Mouse (Mus musculus) embryo, embryonic 10.5 days (tissue): ENCODE measurements at regions not wholly inside any gene's neighbourhood (a gene's known extent, or its start where the extent isn't known, plus 50 kb on each side); places are given as distances from the start of the nearest gene placed in this dataset.

Experiments
- DNase-seq: peaks from one replicate; pipeline ENCODE4 v3.0.0-alpha.2; 2015; ENCODE audit warnings: low spot score

DNA sequence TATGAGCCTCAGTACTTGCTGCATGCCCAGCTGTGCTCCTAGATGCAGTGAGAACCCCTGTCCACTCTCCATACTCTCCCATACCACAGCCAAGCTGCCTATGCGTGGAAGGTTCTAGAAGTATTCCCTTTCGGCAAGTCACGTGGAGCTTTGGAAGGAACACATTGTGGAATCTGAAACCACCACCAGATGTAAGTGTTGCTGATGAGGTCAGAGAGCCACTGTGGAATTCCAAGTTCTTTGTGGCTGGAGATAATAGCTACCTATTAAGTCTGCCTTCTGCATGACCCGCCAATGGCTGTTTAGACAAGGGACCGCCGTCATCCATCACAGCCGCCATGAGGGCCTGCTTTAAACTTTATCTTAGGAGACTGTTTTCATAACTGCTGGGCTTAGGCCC lies 84.7 kb upstream of the Errfi1 start:
- DNase-seq, result peak; percentile 73

DNA sequence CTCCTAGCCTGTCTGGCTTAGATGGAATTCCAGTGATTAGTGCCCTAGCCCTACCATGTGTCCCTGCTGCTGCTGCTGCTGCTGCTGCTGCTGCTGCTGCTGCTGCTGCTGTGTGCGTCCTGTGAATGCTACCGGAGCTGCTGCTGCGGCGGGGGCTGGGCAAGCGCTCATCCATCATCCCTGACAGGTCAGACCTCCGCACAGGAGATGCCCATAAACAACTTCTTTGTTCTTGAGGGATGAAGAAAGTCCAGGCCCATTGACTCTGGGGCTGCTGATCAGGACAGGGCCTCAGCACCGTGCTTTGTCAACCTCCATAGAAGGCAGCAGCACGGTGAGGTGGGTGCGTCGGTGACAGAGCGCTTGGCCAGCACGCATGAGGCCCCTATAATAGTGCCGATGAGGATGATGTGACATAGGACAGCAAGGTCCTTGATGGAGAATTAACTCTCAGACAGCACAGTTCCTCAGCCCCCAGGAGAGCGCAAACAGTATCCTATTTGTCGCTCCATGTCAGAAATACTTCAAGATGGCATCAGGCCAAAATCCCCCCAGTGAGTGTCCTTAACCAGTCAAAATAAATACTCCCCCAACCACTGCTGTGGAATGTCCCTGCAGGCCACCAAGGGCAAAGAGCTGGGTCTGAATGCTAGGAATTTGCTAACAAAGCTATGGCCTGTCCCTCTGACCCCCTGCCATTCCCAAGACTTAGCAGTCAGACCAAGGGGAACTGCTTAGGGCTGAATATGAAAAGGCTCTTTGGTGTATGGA lies 95.1 kb upstream of the Errfi1 start:
- DNase-seq, result peak; percentile 84

DNA sequence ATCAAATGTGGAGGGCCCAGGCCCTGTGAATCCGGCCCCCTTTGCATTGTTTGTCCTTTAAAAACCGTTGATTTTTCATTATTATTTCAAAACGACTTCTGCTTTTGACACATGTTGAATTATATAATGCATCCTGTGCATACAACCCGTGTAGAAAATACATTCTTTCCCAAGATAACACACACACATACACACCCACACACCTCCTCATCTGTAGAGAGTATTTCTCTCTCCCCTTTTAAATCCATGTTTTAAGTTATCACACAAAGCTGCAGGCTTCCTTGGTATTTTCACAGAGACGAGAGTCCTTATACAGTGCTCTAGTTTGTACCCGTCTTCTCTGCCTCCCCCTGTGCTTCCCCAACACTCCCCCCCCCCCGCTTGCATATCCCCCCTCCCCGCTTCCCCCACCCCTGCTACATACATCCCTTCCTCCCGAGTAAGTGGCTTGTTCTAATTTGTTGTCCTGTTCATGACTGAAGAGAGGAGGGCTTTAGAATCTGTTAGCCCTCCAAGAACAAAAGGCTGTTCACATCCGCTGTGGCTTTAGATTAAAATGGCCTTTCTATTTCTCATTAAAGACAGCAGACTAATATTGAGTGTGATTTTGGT lies 95.8 kb upstream of the Errfi1 start:
- no peak for DNase-seq

DNA sequence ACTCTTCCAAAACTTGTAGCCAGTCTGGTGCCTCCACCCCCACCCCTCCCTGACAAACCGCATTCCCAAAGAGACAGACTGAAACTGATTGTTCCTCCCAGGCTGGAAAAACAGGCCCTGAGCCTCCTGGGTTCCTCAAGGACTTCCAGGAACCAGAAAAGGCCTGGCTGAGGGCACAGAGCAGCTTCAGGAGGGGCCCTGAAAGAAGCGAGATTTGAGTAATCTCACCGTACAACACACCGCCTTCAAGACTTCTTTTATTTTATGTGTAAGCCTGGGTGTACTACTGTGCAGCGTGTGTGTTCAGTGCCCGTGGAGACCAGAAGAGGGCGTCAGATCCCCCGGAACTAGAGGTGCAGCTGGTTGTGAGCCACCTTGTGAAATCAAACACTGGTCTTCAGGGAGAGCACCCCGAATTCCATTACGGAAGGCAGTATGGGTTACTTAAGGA lies 96.4 kb upstream of the Errfi1 start:
- peak; percentile 56 for DNase-seq

DNA sequence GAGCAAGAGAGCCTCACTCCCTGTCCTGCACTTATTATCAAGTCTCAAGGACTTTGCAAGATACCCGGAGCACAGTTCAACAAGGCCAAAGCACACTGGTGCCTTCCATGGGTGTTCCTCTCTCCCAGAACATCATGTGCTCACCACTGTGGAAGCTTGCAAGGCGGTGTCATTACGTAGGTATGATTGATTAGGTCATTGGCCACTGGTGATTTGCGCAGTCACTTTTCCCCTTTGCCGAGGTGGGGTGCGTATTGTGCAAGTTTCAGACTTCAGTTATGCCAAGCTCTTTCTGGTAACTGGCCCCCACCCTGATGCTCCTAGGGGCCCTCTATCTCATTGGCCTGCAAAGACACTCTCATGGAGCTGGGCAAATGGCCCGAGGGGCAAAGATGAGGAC lies 98.3 kb upstream of the Errfi1 start:
- no peak for DNase-seq

DNA sequence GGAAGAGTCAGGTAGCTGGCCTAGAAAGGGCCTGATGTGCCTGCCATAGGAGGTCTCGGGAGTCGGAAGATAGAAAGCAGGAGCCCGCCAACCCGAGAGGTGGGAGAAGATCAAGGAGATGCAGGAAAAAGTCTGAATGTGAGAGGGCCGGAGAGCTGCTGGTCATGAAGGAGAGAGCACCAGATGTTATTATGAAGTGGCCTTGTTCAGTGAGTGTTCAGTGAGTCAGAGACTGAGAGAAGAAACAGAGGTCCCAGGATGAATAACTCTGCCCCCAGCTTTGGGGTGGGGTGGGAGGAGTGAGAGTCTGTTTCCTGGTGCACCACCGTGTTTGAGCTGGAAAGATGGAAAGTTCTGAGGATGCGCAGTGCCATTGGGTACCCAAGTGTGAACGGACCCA lies 100.2 kb upstream of the Slc45a1 start:
- no peak for DNase-seq

DNA sequence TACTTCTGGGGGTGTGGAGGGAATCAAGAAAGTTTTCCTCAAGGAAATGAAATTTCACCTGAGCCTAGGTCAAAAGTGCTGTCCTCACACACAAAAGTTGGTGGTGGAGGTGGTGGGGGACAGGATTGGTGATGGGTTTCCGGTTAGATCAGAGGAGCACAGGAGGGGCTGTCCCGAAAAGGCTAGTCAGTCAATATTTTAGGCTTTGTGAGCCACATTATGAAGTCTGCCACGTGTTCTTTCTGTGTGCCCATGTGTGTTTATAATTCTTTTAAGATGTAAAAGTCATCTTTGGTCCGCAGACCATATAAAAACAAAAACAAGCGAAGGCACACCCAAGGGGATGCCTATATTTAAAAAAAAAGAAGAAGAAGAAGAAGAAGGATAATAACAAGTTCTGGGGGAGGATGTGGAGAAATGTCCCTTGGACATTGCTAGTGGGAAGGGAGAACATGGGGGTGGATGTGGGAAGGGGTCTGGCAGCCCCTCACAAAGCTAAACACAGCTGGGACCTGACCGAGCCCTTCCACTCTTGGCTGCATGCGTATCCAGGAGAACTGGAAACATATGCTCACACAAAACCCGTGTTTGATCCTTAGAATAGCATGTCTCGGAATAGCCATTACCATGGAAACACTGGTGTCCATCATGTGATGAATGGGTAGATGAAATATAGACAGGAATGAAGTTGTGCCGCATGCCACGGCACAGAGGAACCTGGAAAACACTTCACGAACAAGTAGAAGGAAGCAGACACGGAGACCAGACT lies 98.7 kb upstream of the Slc45a1 start:
- peak; percentile 31 for DNase-seq

DNA sequence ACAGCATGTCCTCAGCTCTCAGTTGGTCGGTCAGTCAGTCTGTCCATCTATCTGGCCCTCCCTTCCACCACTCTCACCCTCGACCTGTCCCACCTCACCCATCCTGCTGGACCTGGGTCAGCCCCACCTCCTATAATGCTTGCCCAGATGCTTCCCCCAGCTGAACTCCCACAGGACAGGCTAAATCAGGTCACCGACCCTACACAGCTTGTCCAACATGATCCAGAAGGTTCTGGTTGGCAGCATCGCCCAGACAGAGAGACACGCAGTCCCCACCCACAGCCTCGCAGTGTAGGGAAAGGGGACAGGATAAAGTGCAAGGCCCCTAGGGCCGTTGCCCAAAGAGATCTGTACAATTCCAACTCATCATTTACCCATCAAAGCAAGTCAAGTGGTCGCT lies 97.1 kb upstream of the Slc45a1 start:
- DNase-seq, result no peak

DNA sequence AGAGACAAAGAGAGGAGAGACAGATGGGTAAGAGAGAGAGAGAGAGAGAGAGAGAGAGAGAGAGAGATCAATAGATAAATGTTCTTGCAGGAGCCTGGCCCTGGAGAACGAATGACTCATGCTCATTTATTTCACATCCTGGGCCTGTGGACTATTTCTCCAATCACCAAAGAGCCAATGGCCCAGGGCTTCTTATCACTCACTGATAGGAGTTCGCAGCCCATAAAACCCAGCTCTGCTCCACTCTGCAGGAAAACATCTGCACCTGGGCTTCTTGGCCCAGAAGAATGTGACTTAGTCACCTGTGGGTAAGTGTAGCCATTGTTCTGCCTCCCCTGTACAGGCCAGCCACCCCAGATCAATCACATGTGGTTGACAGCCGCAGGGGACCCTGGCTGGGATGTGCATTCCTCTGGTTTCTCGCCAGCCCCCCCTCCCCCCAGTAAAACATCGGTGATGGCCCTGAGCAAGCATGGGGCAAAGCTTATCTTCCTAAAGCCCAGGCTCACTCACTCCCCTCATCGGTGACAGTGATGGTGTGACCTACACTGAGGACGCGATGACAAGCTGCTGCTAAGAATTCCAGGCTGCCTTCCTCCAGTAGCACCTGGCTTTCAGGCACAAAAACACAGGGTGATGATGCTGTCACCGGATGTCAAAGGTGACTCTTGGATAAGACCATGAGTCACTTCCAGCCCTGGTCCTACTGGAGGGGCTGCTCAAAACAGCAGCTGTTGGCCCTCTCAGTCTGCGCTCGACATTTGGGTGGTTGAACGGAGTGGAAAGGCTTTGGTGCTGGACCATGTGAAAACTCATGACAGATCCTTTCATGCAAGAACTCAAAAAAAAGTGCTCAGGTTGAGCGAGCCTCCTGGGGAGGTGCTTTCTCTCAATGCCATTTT lies 96.4 kb upstream of the Slc45a1 start:
- DNase-seq, result peak; percentile 36

DNA sequence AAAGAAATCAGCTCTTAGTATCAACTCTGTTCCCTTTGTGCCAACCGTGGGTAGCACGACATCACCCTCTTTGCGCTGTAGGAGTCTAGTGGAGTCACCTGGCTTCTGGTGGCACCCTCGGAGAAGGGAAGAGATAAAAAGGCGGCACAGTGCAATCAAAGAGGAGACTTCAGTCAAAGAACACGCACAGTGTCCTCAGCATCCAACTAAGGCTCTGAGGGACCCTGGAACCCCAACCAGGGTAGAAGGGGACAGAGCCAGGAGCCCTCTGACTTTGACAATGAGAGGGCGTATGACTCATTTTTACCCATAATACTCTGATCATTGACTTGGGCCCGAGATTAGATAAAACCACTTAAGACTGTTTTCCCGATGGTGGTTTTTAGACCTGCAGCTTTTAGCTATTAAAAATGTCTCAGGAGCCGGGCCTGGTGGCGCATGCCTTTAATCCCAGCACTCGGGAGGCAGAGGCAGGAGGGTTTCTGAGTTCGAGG lies 94.5 kb upstream of the Slc45a1 start:
- DNase-seq, result no peak

DNA sequence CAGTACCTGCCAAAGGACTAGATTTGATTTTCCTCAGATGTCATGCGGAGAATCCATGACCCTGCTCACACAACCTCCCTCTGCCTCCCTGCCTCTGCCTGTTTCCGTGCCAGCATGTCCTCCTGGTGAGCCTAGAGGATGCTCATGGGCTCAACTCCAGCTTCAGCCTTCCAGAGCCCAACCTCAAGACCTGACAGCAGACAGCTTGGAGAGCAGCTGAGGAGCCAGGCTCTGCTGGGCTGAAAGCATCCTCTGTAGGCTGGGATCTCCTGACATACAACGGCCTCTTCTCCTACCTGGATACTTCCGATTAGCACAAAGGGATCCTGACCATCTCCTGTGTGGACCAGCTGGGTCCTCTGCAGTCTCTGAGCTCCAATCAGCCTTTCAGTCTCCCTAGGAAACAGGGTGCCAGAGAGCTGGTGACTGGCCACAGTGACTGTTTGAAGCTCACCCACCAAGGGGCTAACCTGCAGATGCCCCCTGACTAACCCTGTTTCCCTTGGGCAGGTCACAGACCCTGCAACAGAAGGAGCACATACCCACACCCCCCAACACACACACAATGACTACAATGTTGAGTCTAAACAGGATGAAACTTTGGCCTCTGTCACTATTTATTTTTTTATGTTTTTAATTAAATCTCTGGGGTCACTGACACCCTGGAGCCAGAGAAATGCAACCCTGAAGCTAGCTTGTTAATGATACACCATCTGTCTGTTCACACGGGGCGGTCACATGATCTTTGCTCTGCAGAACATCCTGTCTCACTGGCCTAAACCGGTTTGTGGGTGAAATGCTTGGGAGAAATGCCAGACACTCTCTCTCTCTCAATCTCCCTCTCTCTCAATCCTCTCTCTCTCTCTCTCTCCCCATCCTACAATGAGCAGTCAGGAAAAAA lies 93.8 kb upstream of the Slc45a1 start:
- DNase-seq, result peak; percentile 79

DNA sequence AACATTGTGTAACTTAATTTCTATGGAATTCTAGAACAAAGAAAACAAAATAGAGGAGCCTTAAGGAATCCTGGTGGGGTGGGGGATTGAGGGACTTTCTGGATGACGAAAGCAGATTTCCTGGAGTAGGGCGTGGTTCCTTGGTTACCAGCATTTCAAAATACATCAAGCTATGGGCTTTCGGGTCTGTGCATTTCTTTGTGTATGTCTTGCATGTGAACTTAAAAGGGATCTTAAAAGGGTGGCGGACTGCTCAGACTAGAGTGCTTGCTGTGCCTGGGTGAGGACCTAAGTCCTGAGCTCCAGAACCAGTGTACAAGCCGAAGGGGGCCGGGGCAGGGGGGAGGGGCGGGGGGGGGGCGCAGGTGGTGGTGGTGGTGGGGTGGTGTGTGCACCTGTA lies 91.5 kb upstream of the Slc45a1 start:
- DNase-seq, result no peak

DNA sequence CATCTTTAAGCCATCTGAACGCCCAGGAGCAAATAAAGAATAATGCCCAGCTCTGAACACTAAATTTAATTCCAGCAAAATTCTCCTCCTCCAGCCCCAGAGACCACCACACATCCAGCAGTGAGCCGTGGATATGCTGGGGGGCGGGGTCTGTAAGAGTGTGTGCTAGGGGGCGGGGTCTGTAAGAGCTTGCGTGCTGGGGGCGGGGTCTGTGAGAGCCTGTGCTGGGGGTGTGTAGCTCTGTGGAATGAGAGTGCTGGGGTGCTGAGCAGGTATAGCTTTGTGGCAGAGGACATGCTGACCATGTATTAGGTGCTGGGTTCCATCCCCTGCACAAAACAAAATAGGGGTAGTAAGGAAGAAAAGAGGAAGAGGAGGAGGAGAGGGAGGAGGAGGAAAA lies 91.1 kb upstream of the Slc45a1 start:
- DNase-seq, result peak; percentile 74

DNA sequence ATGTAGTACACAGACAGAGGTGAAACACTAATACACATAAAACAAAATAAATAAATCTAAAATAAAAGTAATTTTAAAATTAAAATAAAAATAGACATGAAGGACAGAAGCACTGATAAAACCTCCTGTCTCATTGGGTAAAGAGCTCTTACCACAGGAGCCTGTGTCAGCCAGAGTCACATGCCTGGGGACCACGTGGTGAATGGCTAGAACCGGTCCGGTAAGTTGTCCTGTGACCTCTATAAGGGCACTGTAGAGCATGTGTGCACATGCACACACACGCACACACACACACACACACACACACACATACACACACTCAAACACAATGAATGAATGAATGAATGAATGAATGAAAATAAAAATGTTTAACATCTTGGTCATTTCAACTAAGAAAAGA lies 89.8 kb upstream of the Slc45a1 start:
- DNase-seq, result no peak

DNA sequence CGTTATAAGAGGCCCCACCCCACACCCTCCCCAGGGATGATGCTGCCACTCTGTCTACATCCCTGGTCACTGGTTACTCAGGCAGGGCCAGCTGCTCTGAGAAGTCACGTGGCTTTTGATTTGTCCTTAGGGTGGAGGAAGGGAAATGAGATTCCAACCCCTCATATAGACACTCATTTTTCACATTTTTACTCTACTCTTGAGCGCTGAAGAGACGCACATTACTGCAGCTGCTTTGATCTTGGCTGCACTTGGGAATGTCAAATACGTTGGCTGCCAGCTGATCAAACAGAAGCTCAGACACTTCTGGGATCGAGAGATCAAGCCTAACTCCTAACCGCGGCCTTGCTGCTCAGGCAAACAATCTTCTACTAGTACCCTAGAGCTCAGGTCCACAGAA lies 88.2 kb upstream of the Slc45a1 start:
- DNase-seq, result no peak

DNA sequence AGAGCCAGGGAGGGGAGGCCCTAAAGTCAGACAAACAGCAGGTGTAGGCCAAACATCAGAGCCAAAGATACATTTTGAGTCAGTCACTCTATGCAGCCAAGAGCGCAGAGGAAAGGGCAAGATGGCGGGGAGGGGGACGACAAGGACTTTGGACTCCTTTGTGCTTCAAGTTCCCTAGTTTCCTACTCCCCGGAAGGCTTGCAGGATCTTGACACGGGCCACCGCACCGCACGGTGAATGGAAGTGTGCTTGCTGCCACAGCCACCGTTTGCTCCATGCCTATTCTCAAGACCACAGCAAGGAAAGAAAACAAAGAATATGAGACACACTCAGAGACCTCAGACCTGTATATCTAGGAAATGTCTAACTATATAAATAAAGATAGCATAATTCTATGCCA lies 86.8 kb upstream of the Slc45a1 start:
- DNase-seq, result no peak

DNA sequence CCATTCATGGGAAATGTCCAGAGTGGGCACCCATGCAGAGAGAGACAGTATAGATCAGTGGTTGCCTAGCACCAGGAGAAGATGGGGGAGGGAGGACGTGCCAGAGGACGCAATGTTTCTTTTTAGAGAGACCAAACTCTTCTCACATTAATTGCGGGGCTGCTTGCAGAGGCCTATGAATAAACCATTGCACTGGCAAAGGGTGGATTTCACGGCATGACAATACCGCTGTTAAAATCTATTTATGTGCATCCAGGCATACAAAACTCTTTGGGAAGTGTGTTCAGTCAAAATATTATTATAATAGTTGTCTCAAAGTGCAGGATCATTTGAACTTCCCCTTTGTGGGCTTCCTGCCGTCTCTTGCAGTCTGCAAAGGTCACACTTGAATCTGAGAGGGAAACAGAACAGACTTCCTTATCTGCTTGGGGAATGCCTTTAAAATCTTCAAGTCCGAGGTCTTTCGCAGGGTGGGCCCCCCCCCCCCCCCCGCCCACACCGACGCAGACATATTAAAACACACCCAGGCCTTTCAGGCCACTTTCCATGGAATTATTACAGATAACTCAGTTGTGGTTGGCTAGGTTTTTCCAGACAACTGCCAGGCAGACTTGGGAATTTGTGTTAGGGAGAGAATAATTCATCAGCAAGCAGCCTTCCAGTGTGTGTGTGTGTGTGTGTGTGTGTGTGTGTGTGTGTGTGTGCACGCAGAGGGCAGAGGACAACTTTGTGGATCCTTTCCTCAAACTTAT lies 78.3 kb upstream of the Slc45a1 start:
- peak; percentile 81 for DNase-seq

DNA sequence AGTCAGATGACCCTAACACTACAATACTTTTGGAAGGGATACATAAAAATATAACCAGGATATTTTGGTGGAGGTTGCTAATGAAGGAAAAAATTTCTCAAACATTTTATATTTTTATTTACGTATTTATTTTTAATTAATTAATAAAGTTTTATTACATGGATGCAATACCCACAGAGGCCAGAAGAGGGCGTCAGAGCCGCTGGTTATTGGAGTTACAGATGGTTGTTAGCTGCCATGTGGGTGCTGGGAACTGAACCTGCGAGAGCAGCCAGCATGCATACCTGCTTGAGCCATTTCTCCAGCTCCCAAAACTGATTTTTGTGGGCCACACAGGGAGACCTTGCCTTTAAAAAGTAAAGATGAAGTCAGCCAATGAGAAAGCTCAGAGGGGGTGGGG lies 74.6 kb upstream of the Slc45a1 start:
- no peak for DNase-seq

DNA sequence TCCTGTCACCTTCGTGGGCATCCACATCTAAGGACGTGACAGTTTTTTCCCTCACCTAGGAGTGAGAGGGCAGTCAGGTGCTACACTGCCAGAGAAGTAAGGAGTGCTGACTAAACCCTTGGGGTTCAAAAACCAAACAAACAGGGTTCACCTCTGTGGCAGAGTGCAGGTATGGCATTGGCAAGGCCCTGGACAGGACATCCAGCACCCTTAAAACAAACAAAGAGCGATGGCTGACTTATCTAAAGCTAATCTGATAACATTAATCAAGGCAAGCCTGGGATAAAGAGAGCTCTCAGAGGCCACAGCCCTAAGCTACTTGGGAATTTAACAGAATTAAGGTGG lies 74.1 kb upstream of the Slc45a1 start:
- no peak for DNase-seq

DNA sequence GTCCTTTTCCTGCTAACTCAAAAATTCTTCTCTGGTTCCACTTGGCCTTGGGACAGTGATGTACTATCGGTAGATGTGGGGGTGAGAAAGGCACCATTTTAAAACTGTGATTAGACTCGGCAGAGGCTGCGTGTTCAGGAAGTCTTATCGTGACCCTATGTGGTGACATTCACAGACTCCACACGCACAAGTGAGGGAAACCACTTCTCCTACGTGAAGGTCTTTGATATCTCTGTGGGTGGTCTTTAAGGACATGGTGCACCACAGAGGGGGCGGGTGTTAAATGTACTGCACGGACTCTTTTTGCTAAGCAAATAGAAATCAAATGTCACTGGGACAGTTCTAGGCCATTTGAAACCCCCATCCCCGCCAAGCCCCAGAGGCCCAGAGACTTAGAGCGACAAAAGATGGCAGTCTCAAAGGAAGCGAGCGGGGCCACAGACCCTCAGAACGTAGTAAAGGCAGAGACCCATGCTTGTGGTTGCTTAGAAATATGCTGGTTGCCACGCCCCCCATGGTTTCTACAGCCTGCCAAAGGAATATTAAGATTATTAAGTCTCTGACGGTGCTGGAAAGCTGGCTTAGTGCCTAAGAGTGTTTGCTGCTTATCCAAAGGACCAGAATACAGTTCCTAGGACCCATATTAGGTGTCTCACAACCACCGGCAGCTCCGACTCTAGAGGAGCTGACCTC lies 73.6 kb upstream of the Slc45a1 start:
- no peak for DNase-seq
